Mouse (Mus musculus) cerebellum, adult (tissue): Measurements from ENCODE around the gene Adam25.
"Not testable (repeated sequence)": the region's sequence is repeated elsewhere in the genome, so short reads cannot be mapped to it uniquely, and the experiment has no call there.

Source experiments
- ATAC-seq: cut with Nextera tagmentation; 2 replicates; pipeline ENCODE4 v1.9.2; 2017; ENCODE audit warnings: mild to moderate bottlenecking, moderate library complexity, mixed read lengths; ENCODE audit not compliant: insufficient number of reproducible peaks, low FRiP score, low TSS enrichment

Adam25 gene

DNA sequence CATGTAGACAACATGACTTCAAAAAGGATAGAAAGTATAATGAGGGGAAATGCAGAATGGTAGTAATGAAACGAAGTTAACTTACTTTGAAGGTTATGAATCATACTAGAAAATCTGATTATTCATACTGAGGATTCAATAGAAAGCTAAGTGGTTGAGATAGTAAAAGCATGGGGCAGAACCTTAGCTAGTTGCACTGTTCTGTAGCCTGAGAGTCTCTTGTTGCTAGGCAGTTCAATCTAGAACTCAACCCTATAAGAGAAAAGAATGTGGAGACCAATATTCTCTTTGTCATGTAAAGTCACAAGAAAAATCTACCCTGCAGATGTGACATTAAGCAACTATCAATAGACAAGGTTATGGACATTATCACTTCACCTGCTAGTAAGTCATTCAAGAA, at the start of gene Adam25:
TSS of gene Adam25 (plus strand) at position 301 of the 400 bp plus-strand sequence.
- not testable (repeated sequence) for ATAC-seq

DNA sequence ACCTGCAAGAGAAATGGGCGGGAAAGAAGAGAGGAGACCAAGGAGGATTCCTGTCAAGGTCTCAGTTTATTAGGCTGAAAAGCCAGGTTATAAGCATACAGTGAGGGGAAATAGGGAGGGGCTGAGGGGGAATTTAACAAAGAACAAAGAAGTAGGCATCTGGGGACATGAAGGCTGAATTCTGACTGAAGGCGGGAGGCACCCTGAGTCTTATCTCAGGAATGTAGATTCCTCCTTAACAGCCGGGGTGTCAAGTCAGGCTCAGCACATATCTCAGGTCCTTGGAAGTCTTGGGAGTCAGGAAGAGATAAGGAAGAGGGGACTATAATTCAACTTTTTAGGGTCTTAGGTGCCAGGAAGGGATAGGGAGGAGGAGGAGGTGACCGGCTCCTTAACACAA, 36.6 kb upstream of the Adam25 start:
- ATAC-seq: not testable (repeated sequence)

DNA sequence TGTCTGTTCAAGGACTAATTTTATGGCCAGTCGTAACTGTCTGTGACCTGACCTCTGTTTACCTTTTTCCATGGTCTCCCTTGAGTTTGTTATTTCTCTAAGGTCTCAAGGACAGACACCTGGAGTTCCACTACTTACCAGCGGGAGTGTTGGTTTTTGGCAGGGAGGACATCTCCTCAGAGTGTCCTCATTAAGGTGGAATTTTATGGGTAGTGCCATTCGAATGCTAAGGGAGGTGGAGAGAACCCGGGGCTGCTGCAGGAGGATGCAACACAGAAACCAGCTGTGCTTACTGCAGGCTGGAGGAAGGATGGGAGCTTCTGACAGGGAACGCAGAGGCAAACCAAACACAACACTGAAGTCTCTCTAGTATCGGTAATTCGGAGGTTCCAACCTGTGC, 36.0 kb upstream of the Adam25 start:
- no peak for ATAC-seq

DNA sequence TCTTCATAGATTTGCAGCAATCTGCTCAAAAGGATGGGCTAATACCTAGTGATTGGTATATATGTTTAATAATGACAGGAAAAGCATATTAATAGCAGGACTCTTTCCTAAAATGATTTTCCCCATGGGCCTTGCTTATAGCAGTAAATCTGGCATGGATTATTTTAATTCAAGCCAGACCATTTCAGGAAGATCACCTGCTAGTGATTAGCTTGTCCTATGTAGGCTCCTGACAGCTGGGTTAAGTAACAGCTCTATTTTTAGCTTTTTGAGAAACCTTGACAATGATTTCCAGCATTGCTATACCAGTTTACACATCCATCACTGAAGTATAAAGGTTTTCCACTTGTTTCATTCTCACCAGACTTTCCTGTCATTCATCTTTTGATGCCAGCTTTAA, 31.3 kb downstream of the Adam25 start:
- ATAC-seq: no peak

DNA sequence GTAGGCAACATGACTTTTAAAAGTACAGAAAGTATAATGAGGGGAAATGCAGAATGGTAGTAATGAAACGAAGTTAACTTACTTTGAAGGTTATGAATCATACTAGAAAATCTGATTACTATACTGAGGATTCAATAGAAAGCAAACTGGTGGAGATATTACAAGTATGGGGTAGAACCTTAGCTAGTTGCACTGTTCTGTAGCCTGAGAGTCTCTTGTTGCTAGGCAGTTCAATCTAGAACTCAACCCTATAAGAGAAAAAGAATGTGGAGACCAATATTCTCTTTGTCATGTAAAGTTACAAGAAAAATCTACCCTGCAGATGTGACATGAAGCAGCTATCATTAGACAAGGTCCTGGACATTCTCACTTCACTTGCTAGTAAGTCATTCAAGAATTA, 41.0 kb downstream of the Adam25 start, which contains the start of gene Adam20:
TSS of gene Adam20 (plus strand) at position 301 of the 400 bp plus-strand sequence.
- not testable (repeated sequence) for ATAC-seq

DNA sequence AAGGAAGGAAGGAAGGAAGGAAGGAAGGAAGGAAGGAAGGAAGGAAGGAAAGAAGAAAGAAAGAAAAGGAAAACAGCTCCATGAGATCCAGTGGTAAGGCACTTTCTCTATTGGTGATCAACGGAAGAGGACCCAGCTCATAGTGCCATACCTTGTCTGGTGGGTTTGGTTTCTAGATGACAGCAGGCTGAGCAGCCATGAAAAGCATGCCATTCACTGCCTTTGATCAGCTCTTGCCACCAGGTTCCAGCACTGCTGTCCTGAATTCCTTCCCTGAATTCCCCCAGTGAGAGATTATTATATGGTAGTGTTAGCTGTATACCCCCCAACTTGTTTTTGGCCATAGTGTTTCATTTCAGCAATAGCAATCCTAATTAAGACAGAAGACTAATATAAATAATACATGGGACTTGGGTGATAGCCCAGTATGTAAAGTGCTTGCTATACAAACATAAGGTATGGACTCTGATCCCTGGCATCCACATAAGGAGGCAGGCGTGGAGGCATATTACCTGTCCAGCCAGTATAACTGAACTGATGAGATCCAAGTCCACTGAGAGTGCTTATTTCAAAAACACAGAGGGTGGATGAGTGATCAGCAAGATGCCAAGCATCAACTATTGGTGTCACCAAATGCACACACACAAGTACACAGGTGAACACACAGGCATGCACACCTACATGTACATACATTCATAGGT, 51.5 kb downstream of the Adam25 start:
- no peak for ATAC-seq
